Mouse (Mus musculus) gonadal fat pad, adult 2 months (tissue): Measurements from ENCODE around the gene Setd3. TPM values are rescaled to one million over a fixed set of nuclear protein-coding genes. Genes with fewer than 3 reads are reported as not detected.
"Not testable (repeated sequence)": the region's sequence is repeated elsewhere in the genome, so short reads cannot be mapped to it uniquely, and the experiment has no call there.

ENCODE experiments used
- DNase-seq: peaks from one replicate; pipeline ENCODE4 v3.0.0-alpha.2; 2012; ENCODE audit warnings: low read depth
- polyA plus RNA-seq: library from polyadenylated mRNA; depleted of rRNA; stranded (reverse); fragments of >200 nt; gene quantifications from 2 replicates; pipeline ENCODE4 v1.2.3, GENCODE M21; 2012

Gene Setd3
- polyA plus RNA-seq, 1 experiment, result 38.3 TPM

DNA sequence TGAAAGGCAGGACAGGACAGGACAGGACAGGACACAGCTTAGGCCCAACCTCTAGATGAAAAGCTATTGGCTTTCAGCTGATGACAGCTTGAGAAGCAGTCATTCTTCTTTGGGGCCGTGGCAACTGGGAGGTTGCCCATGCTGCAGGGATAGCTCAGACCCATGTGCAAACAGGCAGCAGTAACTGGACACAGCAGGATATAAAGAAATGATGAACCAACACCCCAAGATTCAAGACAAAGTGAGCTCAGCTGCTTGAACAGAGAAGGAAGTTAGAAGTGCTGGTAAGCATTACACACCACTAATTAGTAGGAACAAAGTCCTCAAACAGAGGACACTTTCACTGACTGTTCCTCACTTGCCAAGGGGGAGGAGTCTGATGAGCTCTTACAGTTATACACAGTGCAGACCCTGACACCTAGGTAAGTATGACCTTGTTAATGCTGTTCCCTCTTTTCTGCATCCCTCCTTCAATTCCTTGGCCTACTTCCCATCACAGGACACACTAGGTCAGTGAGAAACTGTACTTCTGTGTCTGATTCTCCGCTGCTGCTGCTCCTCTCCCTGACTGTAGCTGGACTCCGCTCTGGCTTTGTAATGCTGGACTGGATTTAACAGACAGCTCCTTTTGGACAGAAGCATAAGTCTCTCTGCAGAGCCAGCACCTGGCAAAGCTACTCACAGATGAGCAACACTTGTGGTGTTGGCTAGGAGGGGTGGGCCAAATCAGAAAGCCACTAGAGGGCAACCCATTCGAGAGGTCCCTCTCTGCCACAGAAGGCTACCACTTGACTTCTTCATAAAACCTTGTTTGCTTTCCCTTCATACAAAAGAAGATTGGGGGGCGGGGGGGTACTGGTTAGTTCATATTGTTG, 35.3 kb downstream of the Setd3 start:
- DNase-seq, result no peak

DNA sequence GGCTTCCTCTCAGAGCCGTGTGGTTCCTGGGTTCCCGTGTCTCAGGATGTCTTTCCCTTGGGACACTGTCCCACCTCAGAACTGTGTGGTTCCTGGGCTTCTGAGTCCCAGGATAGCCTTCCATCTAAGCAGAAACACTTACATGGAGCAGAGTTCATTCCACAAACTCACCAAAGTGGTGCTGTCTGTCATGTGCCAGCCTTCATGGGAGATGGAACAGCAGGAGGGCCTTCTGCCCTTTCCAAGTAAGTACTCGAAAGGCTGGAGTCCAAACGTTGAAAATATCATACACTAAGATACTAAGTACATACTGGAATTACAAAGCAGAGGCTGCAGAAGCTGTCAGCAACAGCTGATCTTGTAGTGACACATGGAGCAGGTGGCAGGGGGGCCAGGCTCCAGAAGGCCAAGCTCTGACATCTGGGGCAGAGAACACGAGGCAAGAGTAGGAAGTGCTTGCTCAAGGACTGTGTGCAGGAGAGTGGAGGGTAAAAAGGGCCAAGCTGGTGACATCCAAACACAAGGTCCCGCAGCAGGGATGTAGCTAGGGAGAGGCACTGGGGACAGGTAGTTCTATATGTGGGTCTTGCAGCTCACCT, 43.4 kb downstream of the Setd3 start:
- DNase-seq, result no peak

DNA sequence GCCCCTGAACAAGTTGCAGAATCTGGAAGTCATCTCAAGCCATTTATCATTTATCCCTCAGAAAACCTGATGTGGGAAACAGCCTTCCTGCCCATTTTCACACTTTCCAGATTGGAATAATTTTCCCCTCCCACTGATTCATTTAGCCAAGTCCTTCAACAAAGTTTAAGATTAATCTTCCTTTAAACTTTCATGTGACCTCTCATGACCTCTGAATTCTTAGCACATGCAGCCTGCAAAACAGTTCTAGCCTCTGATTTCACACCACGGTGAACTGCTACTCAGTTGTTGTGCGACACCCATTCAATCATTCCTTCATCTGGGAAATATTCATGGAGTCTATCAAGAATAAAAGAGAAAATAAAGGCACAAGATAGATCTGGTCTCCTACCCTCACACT, 45.9 kb downstream of the Setd3 start:
- no peak for DNase-seq

DNA sequence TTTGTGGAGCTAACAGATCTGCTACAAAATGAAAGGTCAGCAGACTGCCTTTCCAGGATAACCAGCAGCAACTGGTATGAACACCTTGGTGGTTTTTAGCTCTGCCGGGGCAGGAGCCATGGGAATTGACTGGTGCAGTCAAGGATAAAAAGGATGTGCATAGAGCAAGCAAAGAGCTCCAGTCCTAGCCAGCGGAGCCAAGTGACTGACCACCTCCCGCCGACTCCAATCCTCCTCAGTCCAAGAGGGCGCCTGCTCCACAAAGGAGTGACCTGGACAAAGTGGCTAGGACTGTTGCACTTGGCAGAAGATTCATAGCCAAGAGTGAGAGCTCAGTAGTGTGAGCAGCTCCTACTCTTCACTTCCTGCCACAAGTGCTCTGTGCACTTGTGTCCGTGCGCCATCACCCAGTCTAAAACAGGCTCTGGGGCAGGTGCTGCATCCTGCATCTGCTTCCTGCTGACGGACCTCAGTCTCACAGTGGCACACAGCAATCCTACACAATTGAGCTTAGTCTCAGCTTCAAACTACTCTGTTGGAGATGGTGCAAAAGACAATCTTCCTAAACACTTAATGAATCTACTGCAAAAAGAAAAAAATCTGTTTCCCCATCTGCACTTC, 46.6 kb downstream of the Setd3 start:
- DNase-seq, result no peak

DNA sequence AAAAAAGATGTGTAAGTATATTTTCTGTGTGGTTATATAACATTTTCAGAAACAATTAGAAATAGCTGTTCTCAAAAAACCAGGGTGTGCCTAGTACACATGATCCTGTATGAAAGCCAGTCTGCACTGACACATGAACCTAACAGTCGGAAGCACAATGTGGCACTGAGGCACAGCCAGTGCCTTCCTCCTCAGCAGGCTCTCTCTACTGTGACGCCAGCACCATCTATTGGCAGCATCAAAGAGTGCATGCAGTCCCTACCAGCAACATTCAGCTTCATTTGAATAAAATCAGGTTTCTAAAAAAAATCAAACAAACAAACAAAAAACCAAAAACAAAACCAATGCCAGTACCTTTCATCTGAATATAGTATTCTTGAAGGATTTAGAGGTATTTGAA, 57.8 kb downstream of the Setd3 start:
- no peak for DNase-seq

DNA sequence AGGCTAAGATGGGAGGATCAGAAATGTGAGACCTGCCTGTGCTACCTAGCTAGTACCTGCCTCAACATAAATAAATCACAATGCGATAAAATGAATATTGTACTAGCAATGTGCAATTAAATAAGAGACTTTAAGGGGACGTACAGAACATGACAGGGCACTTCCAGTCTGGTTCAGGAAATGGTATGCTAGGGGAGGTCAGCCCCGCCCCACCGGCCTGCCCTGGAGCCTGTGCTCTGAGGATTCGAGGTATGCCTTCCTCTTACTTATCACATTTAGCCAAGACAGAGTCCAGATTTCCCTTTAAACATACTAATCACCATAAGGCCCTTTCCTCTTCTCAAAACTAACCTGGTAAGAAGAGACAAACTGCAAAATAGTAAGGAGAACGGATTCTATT, 58.7 kb downstream of the Setd3 start:
- no peak for DNase-seq

DNA sequence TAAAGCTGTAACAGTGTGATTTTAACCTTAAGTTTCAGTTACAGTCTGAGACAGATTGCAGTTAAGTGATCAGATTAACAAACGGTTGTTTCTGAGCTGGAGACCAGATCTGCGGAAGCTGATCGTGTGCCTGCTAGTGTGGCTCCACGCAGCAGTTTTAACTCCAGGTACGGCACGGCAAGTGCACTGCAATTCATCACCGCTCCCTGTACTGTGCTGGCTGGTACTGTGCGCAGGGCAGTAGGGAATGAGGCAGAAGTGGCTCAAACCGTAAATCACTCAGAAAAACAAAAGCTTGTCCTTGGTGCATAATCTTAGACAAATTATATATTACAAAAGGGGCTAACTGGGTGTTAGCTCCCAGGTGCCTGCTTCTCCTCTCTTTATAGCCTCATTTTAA, 59.2 kb downstream of the Setd3 start:
- DNase-seq, result no peak

DNA sequence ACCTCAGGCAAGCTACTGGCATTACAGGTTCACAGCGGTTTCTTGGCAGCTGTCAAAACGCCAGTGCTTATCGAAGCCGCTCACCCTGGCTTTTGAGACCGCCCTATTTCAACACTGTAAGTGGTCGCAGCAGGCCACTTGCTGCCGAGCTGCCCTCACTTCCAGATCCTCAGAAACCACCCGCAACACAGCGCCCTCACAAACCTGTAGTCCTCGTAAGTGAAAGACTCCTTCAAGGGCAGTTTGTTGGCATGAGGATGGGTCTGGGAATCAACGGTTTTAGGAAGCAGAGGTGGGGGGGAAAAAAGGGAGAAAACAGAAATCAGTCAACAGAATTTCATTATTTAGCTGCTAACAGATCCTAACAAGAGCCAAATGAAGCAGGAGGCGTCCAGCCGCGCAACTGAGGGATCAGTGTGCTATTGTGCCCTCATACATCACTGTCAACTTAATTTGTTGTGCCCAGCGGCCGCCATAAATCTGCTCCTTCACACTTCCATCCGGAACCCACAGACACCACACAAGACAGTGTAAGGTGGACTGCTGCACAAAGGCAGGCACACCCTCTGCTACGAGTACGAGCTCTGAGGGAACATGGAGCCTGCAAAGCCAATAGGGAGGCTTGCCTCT, 60.1 kb downstream of the Setd3 start:
- no peak for DNase-seq

DNA sequence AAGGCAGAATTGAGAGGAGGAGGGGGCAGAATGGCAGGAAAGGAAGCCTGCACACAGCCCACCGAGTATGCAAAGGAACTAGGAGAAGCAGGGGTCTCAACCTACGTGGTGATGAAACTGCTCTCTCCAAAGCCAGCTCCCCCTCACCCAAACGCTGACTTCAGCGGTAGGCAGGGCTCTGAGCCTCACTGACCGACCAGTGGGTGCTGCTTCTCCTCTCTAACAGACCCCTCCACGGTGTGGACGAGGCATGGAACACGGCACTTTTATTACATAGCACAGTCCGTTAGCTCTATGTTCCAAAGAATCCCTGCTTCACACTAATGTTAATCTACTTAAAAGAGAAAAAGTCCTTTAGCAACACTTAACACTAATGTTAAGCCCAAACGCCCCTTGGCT, 60.6 kb downstream of the Setd3 start:
- DNase-seq, result no peak

DNA sequence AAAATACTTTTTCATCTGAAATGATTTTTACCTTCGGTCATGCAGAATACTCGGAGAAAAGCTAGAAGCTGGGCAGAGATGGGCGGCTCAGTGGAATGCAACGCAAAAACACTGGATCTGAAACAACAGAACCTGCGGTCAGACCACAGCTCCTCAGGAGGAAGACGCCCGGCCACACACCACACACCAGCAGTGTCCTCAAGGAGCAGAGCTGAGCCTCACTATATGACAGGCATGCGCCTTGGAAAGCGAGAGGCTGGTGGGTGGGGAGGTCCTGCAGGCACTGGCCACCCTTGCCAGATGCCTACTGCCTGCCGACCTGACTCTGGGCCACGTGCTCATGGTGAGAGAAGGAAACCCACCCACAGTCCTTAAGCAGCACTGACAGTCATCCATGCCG, 67.9 kb downstream of the Setd3 start:
- no peak for DNase-seq

DNA sequence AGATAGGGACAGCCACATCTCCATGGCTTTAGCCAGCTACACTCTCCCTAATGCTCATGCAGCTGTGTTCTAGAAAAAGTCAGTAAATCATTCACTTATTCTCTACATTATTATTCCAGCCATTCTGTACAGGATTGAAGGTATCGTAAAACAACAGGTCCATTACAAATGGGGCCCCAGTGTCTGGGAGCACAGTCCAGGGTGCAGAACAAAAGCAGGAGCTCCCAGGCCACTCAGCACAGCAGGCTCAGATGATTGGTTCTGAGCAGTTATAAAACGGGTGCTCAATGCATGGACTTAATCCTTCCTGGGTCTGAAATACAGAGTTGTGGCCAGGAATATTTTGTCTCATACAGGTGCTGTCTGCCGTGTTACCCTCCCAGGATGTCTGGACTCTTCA, 68.4 kb downstream of the Setd3 start:
- no peak for DNase-seq

DNA sequence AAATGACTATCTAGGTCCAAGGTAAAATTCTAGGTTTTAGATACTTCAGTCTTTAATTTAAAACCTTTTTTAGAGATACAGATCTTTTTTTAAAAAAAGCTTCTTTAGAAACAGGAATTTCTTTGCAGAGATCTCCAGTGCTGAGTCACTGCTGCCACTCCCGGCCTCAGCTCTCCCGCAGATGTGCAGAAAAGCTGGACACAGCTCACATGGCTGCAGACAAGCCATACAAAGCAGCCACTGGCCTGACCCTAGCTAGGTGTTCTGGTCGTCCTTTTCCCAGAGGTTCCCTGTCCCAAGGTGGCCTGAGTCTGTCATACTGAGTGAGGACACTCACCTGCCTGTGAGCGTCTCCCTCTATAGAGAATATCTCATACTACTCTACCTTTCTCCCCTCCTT, 69.4 kb downstream of the Setd3 start:
- no peak for DNase-seq

DNA sequence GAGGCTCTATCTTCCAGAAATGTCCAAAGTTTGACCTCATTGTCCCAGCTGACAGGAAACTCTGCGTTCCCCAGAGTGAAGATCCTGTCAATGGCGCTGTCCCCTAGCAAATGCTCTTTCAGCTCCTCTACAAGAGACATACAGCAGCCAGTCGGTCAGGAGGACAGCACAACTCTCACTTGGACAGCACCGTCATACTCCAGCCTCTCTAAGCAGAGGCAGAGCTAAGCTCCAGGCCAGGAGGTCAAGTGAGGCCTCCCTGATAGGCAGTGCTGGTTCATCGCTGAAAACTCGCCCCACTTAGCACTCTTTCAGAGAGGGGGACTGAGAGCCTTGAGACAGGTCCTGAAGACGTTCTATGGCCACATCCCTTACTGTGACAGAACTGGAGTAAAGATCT, 70.5 kb downstream of the Setd3 start:
- not testable (repeated sequence) for DNase-seq

DNA sequence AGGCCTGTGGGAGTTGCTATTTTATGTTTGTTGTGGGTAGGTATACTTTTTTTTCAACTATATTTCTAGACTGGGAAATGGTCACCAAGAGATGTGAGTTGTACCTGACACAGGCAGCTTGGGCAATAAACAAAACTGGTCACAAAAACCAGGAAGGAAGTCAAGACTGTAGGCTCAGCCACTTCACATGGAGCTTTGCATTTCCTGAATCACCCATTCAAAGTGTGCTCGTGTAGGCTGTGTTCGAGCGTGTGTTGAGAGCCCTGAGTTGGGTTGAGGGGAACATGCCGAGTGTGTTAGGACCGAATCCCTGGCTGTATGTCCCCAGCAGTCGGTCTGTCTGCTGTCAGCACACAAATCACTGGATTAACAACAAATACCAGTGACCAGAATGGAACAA, 75.8 kb downstream of the Setd3 start:
- no peak for DNase-seq

DNA sequence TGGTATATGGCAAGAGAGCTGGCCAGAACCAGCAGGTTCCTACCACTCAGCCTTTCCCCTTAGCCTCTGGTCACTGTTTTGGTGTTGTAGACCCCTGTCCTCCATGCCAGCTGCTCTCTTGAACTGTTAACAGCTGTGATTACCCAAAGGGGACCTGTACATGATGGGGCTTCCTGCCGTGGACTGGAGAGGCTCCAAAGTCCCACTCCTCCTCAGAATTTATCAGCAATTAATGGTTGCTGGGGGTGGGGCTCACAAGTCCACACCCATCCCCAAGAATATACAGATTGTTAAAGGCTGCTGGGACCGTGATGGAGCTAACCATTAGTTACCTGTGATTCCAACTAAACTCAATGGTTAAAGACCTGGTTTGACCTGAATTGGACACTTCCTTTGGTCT, 77.0 kb downstream of the Setd3 start:
- no peak for DNase-seq

DNA sequence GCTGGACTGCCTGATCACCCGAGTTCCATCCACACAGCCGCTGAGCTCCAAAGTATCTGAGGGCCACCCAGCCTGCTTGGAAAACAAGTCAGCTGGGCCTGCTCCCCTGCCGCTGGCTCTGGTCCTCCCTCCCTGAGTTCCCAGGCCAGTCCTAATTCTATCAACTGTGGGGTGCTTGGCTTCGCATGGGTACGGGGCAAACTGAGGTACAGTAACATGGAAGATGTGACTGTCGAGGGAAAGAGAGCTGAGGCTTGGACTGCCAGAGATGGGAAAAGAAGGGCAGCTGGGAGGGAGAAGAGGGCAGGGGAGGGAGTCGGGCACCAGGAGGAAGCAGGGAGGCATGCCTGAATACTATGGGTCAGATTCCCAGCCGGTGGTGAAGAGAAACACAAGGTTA, 78.9 kb downstream of the Setd3 start:
- DNase-seq, result no peak

DNA sequence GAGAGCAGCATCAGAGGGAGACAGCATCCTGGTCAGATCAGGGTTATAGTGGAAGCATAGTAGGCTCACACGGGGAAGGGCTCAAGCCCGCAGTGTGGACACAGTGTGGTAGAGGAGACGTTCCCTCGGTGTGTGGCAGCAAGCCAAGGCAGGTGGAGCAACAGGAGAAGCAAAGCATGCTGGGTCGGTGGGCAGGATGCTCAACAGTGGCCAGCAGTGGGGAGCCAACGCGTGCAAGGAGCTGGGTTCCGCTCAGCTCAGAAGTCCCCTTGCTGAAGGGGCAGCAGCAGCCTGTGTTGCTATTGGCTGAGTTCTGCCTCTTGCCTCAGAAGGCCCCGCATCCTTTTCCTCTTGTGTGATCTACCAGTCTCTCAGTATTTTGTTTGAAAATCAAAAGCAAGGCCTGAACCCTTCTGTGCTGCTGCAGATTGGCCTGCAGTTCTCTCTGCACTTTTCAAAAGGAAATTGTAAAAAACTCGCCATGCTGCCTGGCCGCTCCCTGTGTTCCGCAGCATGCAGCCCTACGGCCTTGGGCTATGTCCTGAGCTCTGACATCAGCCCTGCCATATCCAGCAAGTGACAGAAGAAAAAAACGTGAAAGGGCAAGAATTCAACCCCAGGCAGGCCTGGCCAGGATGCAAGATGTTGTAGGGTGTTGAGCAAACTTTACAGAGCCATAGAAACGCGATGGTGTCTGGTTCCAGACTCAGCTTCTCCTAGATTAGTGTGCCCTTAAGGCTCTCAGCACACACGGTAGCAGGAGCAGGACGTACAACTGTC, 80.7 kb downstream of the Setd3 start:
- DNase-seq, result peak; percentile 9

DNA sequence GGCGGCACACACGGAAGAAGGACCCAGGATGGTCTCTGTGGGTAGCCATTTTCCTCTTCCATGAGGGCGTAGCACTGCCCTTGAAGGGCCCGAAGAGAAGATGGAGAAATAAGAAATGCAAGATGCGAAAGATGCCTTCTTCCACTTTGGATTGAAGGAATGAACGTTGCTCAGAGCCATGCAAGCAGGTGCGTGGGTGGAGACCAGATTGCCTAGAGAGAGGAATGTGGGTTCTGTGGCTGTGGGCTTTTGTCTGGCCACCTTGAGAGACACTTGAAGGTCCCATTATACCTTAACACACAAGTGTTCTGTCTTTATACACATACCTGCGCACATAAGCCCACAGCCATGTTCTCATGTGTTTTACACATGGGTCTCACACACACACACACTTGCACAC, 81.5 kb downstream of the Setd3 start:
- no peak for DNase-seq

DNA sequence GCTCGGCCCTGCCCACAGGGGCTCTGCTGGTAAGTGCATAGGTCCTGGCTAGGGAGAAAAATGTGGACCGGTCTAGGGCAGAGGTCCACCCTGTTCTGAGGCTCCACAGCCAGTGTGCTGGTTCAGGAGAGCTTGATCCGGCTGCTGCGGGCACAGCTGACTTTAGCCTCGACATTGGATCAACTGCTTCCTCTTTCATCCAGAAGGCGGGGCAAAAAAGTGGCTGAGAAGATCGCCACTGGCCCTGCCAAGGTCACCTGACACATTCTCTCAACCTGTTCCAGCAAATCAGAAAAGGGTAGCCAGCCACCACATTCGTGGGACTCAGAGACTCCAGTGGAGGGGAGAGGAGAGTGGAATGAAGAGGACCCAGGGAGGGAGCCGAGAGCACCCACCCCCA, 90.9 kb downstream of the Setd3 start:
- DNase-seq, result no peak

DNA sequence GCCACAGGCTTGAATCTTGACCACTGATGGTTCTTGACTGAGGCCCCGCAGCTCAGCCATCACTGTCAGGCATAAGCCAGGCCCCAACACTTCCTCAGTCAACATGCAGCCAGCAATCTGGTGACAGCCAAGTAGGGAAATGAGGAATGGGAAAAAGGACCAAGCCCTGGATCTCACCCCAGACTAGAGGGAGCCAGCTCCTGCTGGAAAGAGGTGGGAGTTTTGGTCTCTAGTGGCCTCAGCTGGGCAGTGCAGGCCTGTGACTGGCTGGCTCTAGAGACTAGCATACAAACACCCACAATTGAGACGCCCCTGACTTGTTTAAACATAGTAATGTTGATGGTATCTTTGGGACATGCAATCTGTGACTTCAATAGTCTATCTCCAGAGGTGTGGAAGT, 91.6 kb downstream of the Setd3 start:
- no peak for DNase-seq

DNA sequence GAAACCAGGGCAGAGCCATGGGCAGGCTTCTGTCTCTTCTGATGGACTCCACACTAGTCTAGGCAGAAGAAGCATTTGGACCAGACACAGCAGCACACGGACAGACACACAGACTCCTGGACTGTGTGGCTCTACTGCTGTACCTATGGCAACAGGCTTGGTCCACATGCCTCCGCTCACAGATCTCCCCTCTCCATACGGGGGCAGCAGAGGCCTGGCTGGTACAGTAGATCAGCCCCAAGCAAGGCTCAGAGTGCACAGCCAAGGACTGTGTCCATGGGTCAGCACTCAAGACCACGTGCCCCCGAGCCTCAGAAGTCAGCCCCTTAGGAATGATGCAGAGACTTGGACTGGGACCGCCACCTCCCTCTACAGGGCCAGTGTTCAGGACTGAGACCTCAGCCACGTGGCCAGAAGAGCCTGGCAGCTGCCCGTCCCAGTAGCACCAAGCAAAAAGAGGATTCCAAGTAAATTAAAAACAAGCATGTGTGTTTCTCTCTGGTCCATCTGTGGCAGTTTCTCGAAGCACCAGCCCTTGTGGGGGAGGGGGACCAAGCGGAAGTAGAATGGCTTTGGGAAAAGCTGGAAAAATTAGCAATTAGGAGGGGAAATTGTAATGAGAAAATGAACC, 100.9 kb downstream of the Setd3 start:
- no peak for DNase-seq
